In the genomic region with DNA sequence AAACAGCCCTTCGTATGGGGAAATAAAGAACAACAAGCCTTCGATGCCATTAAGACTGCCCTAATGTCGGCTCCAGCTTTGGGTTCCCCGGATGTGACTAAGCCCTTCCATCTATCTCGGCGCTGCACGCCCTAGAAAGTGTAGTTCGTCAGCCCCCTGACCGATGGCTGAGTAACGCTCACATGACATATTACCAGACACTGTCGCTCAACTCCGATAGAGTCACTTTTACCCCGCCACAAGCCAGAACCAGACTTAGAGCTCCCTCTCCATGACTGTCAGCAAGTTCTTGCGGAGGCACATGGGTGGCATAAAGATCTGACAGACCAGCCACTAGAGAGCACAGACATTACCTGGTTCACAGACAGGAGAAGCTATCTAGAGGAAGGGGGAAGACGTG, we compare ENCODE assay signal across 14 mouse cellular contexts. TPM values are rescaled to one million over a fixed set of nuclear protein-coding genes. Genes with fewer than 3 reads are reported as not detected.
DNase-seq lines count a peak whose midpoint lies in the region; ATAC-seq and TF ChIP-seq lines count a peak whose summit lies in the region.
"Had no signal": no experiment of that assay in that cellular context is flagged by ENCODE, and none has a peak within 500 bp of the region (broad histone marks: within the 10 kb centered on the region; RNA-seq: fewer than 3 reads in every experiment).

No protein-coding gene starts in this region.

- peak overlapping the region; percentile 76 for H3K4me3 ChIP-seq in erythroblast, embryonic 14.5 days (replicated peaks)
- peak overlapping the region; percentile 67 for H3K4me3 ChIP-seq in kidney, embryonic 15.5 days (replicated peaks)
- no peak overlapping the region for H3K4me3 ChIP-seq in stomach, embryonic 15.5 days (replicated peaks)
- H3K4me3 ChIP-seq in stomach, postnatal 0 days (ENCODE audit: low read depth, low read length): no peak overlapping the region
- no peak overlapping the region for H3K4me3 ChIP-seq in intestine, embryonic 16.5 days (ENCODE audit: low read length)

- 96% methylated on average over 15 of the region's 15 CpGs for WGBS in kidney, embryonic 15.5 days
- 94% methylated on average over 15 of the region's 15 CpGs for WGBS in stomach, embryonic 15.5 days
- WGBS in stomach, postnatal 0 days: 94% methylated on average over 15 of the region's 15 CpGs
- 93% methylated on average over 15 of the region's 15 CpGs for WGBS in intestine, embryonic 16.5 days

- TF ChIP-seq CTCF in stomach, postnatal 0 days (IDR thresholded peaks at IDR 0.05; ENCODE audit: low read depth): no peak

- no peak overlapping the region for H3K27ac ChIP-seq in kidney, embryonic 15.5 days
- H3K27ac ChIP-seq in stomach, embryonic 15.5 days: no peak overlapping the region
- no peak overlapping the region for H3K27ac ChIP-seq in stomach, postnatal 0 days (replicated peaks)
- no peak overlapping the region for H3K27ac ChIP-seq in intestine, embryonic 16.5 days (ENCODE audit: low read length)
- H3K27ac ChIP-seq: left cerebral cortex, adult 2 months had no signal

- peaks cover 26% of the 10 kb centered on the region for H3K9me3 ChIP-seq in erythroblast, embryonic 14.5 days (ENCODE audit: control insufficient read depth, low read length)
- peaks cover 8% of the 10 kb centered on the region for H3K9me3 ChIP-seq in kidney, embryonic 15.5 days (replicated peaks)
- H3K9me3 ChIP-seq in stomach, embryonic 15.5 days: no peaks in the 10 kb centered on the region
- H3K9me3 ChIP-seq in stomach, postnatal 0 days (ENCODE audit: control insufficient read depth, low read length): peaks cover 4% of the 10 kb centered on the region; the same call in 1 of the 2 replicates
- H3K9me3 ChIP-seq in intestine, embryonic 16.5 days (ENCODE audit: control insufficient read depth, low read length): no peaks in the 10 kb centered on the region

- peak overlapping the region; percentile 85 for H3K4me2 ChIP-seq in kidney, embryonic 15.5 days
- 0 out of 2 replicates have a peak overlapping the region, but pooled peaks have one; percentile 87 for H3K4me2 ChIP-seq in stomach, embryonic 15.5 days
- no peak overlapping the region for H3K4me2 ChIP-seq in stomach, postnatal 0 days (replicated peaks; ENCODE audit: low read depth)
- no peak overlapping the region for H3K4me2 ChIP-seq in intestine, embryonic 16.5 days (ENCODE audit: low read depth, low read length)

- no peak for TF ChIP-seq EP300 in stomach, postnatal 0 days (optimal IDR thresholded peaks at IDR 0.05)

- no peaks in the 10 kb centered on the region for H3K27me3 ChIP-seq in erythroblast, embryonic 14.5 days (ENCODE audit: control insufficient read depth)
- no peaks in the 10 kb centered on the region for H3K27me3 ChIP-seq in kidney, embryonic 15.5 days
- no peaks in the 10 kb centered on the region for H3K27me3 ChIP-seq in stomach, embryonic 15.5 days (replicated peaks)
- no peaks in the 10 kb centered on the region for H3K27me3 ChIP-seq in stomach, postnatal 0 days (ENCODE audit: control insufficient read depth, insufficient read depth, low read length)
- H3K27me3 ChIP-seq in intestine, embryonic 16.5 days (replicated peaks; ENCODE audit: control insufficient read depth, insufficient read depth, low read length): no peaks in the 10 kb centered on the region

- no peak for DNase-seq in kidney, postnatal 10 days
- DNase-seq in stomach, postnatal 0 days (ENCODE audit: low spot score): no peak
- no peak for DNase-seq in left cerebral cortex, adult 18-20 months (ENCODE audit: low spot score in 2 of 2)
- DNase-seq: adrenal gland, postnatal 36 days; kidney, postnatal 4 days had no signal

- no peak overlapping the region for H3K9ac ChIP-seq in kidney, embryonic 15.5 days
- H3K9ac ChIP-seq in stomach, embryonic 15.5 days: no peak overlapping the region
- H3K9ac ChIP-seq in stomach, postnatal 0 days (ENCODE audit: low read length): no peak overlapping the region
- H3K9ac ChIP-seq in intestine, embryonic 16.5 days (ENCODE audit: low read depth, low read length): no peak overlapping the region

- peaks cover 33% of the 10 kb centered on the region for H3K36me3 ChIP-seq in erythroblast, embryonic 14.5 days (ENCODE audit: control insufficient read depth)
- H3K36me3 ChIP-seq in kidney, embryonic 15.5 days: peaks cover 9% of the 10 kb centered on the region; the same call in 1 of the 2 replicates
- no peaks in the 10 kb centered on the region for H3K36me3 ChIP-seq in stomach, embryonic 15.5 days
- H3K36me3 ChIP-seq in stomach, postnatal 0 days (ENCODE audit: control insufficient read depth, insufficient read depth, low read length): no peaks in the 10 kb centered on the region
- H3K36me3 ChIP-seq in intestine, embryonic 16.5 days (ENCODE audit: control insufficient read depth, insufficient read depth, low read length): no peaks in the 10 kb centered on the region

- H3K4me1 ChIP-seq in erythroblast, embryonic 14.5 days (ENCODE audit: control insufficient read depth): peaks cover 44% of the 10 kb centered on the region
- 0 out of 2 replicates have a peak, but pooled peaks cover 12% of the 10 kb centered on the region for H3K4me1 ChIP-seq in kidney, embryonic 15.5 days
- no peaks in the 10 kb centered on the region for H3K4me1 ChIP-seq in stomach, embryonic 15.5 days
- no peaks in the 10 kb centered on the region for H3K4me1 ChIP-seq in stomach, postnatal 0 days (replicated peaks; ENCODE audit: control insufficient read depth, insufficient read depth)
- peaks cover 5% of the 10 kb centered on the region; the same call in 1 of the 2 replicates for H3K4me1 ChIP-seq in intestine, embryonic 16.5 days (ENCODE audit: control insufficient read depth, insufficient read depth, low read length)

- ATAC-seq in erythroblast, adult 5-6 weeks (replicated peaks; ENCODE audit: low FRiP score, poor library complexity, severe bottlenecking): no peak
- ATAC-seq in kidney, embryonic 15.5 days (replicated peaks; ENCODE audit: low FRiP score): no peak
- ATAC-seq in stomach, embryonic 15.5 days (ENCODE audit: insufficient read depth, low FRiP score, low read depth): no peak
- no peak for ATAC-seq in stomach, postnatal 0 days (ENCODE audit: low FRiP score, low TSS enrichment)
- ATAC-seq in intestine, embryonic 16.5 days: no peak

RNA-seq across cellular contexts. Expression of a gene that starts 16.1 kb away (rescaled TPM):
- not detected in 2 replicates for polyA plus RNA-seq in erythroblast, embryonic 14.5 days (2012)
- total RNA-seq in erythroblast, adult 5-6 weeks (2015; ENCODE audit: low replicate concordance): 2.9 TPM in 1 of 2 replicates, not detected in the other
- total RNA-seq in erythroblast, adult 5-6 weeks (2017; ENCODE audit: low replicate concordance): 2.6 and 5.0 TPM in 2 replicates
- polyA plus RNA-seq in kidney, embryonic 15.5 days (2015; fragmentation: Nextera tagmentation; extraction: Ambion mirVana): 5.5 and 5.7 TPM in 2 replicates
- polyA plus RNA-seq in stomach, embryonic 15.5 days (2015; fragmentation: Nextera tagmentation; extraction: Ambion mirVana): 6.1 and 6.9 TPM in 2 replicates
- 4.9 and 5.8 TPM in 2 replicates for polyA plus RNA-seq in stomach, postnatal 0 days (2015; fragmentation: Nextera tagmentation; extraction: Ambion mirVana)
- total RNA-seq in left cerebral cortex, adult 18-20 months (2021): 1 to 10 TPM; 3.3 to 4.2 TPM
- polyA plus RNA-seq in intestine, embryonic 16.5 days (2015; fragmentation: Nextera tagmentation; extraction: Ambion mirVana): 4.1 and 4.4 TPM in 2 replicates

RNA-seq across cellular contexts. Expression of a gene that starts 19.2 kb away (rescaled TPM):
- 0.34 and 0.37 TPM in 2 replicates for polyA plus RNA-seq in erythroblast, embryonic 14.5 days (2012)
- 6.1 and 9.4 TPM in 2 replicates for total RNA-seq in erythroblast, adult 5-6 weeks (2015; ENCODE audit: low replicate concordance)
- total RNA-seq in erythroblast, adult 5-6 weeks (2017; ENCODE audit: low replicate concordance): 4.9 and 5.4 TPM in 2 replicates
- polyA plus RNA-seq in kidney, embryonic 15.5 days (2015; fragmentation: Nextera tagmentation; extraction: Ambion mirVana): 1.8 and 2.4 TPM in 2 replicates
- 4.1 TPM in 2 replicates for polyA plus RNA-seq in stomach, embryonic 15.5 days (2015; fragmentation: Nextera tagmentation; extraction: Ambion mirVana)
- 2.7 and 3.1 TPM in 2 replicates for polyA plus RNA-seq in stomach, postnatal 0 days (2015; fragmentation: Nextera tagmentation; extraction: Ambion mirVana)
- total RNA-seq in left cerebral cortex, adult 18-20 months (2021): 1 to 10 TPM; 1.3 to 1.8 TPM
- polyA plus RNA-seq in intestine, embryonic 16.5 days (2015; fragmentation: Nextera tagmentation; extraction: Ambion mirVana): 2.6 and 2.9 TPM in 2 replicates

RNA-seq across cellular contexts. Expression of a gene that starts 25.7 kb away (rescaled TPM):
- polyA plus RNA-seq in erythroblast, embryonic 14.5 days (2012): 1.6 and 1.7 TPM in 2 replicates
- total RNA-seq in erythroblast, adult 5-6 weeks (2015; ENCODE audit: low replicate concordance): 1.0 and 14.0 TPM in 2 replicates
- 5.7 and 10.5 TPM in 2 replicates for total RNA-seq in erythroblast, adult 5-6 weeks (2017; ENCODE audit: low replicate concordance)
- polyA plus RNA-seq in kidney, embryonic 15.5 days (2015; fragmentation: Nextera tagmentation; extraction: Ambion mirVana): 27.4 and 27.5 TPM in 2 replicates
- polyA plus RNA-seq in stomach, embryonic 15.5 days (2015; fragmentation: Nextera tagmentation; extraction: Ambion mirVana): 22.0 and 24.8 TPM in 2 replicates
- polyA plus RNA-seq in stomach, postnatal 0 days (2015; fragmentation: Nextera tagmentation; extraction: Ambion mirVana): 12.5 and 12.6 TPM in 2 replicates
- 10 to 100 TPM; 15.0 to 15.2 TPM for total RNA-seq in left cerebral cortex, adult 18-20 months (2021)
- 19.7 and 21.5 TPM in 2 replicates for polyA plus RNA-seq in intestine, embryonic 16.5 days (2015; fragmentation: Nextera tagmentation; extraction: Ambion mirVana)

RNA-seq across cellular contexts. Expression of a gene that starts 37.1 kb away (rescaled TPM):
- polyA plus RNA-seq in erythroblast, embryonic 14.5 days (2012): not detected in 2 replicates
- not detected in 2 replicates for total RNA-seq in erythroblast, adult 5-6 weeks (2015; ENCODE audit: low replicate concordance)
- total RNA-seq in erythroblast, adult 5-6 weeks (2017; ENCODE audit: low replicate concordance): not detected in 2 replicates
- polyA plus RNA-seq in kidney, embryonic 15.5 days (2015; fragmentation: Nextera tagmentation; extraction: Ambion mirVana): 28.8 and 30.1 TPM in 2 replicates
- 10.4 and 11.1 TPM in 2 replicates for polyA plus RNA-seq in stomach, embryonic 15.5 days (2015; fragmentation: Nextera tagmentation; extraction: Ambion mirVana)
- 3.2 and 3.4 TPM in 2 replicates for polyA plus RNA-seq in stomach, postnatal 0 days (2015; fragmentation: Nextera tagmentation; extraction: Ambion mirVana)
- total RNA-seq in left cerebral cortex, adult 18-20 months (2021): 10 to 100 TPM; 39.2 to 41.0 TPM
- polyA plus RNA-seq in intestine, embryonic 16.5 days (2015; fragmentation: Nextera tagmentation; extraction: Ambion mirVana): 8.6 and 9.0 TPM in 2 replicates
- total RNA-seq: common myeloid progenitor, adult 5-6 weeks; liver, adult 2 months; megakaryocyte-erythroid progenitor cell, adult 5-6 weeks had no signal

RNA-seq across cellular contexts. Expression of a gene that starts 41.3 kb away (rescaled TPM):
- 0.06 and 0.10 TPM in 2 replicates for polyA plus RNA-seq in erythroblast, embryonic 14.5 days (2012)
- total RNA-seq in erythroblast, adult 5-6 weeks (2015; ENCODE audit: low replicate concordance): 7.5 and 15.9 TPM in 2 replicates
- total RNA-seq in erythroblast, adult 5-6 weeks (2017; ENCODE audit: low replicate concordance): 1.4 and 6.3 TPM in 2 replicates
- polyA plus RNA-seq in kidney, embryonic 15.5 days (2015; fragmentation: Nextera tagmentation; extraction: Ambion mirVana): 16.0 and 16.8 TPM in 2 replicates
- 14.0 and 15.1 TPM in 2 replicates for polyA plus RNA-seq in stomach, embryonic 15.5 days (2015; fragmentation: Nextera tagmentation; extraction: Ambion mirVana)
- 7.5 and 7.7 TPM in 2 replicates for polyA plus RNA-seq in stomach, postnatal 0 days (2015; fragmentation: Nextera tagmentation; extraction: Ambion mirVana)
- total RNA-seq in left cerebral cortex, adult 18-20 months (2021): 1 to 10 TPM; 6.1 to 8.8 TPM
- polyA plus RNA-seq in intestine, embryonic 16.5 days (2015; fragmentation: Nextera tagmentation; extraction: Ambion mirVana): 7.9 and 10.8 TPM in 2 replicates

Comparison
In these comparisons a context has a peak if more than half of its experiments do, and no peak if none do; other contexts are left out.
1. H3K4me2 ChIP-seq: peak in kidney, embryonic 15.5 days (single experiment) and stomach, embryonic 15.5 days (single experiment); none in stomach, postnatal 0 days (single experiment) and intestine, embryonic 16.5 days (single experiment).
2. H3K4me3 ChIP-seq: peak in erythroblast, embryonic 14.5 days (single experiment) and kidney, embryonic 15.5 days (single experiment); none in stomach, embryonic 15.5 days (single experiment), stomach, postnatal 0 days (single experiment) and intestine, embryonic 16.5 days (single experiment).